Mouse (Mus musculus) splenic B cell, adult 2 months (primary cell): ENCODE results near the gene Gm20388.

ENCODE experiments used
- DNase-seq: peaks from one replicate; pipeline ENCODE4 v3.0.0-alpha.2; 2011; ENCODE audit warnings: low read depth, low spot score
- H3K27me3 ChIP-seq: 2 replicates; pipeline ENCODE4 v1.6.1; 2012; ENCODE audit warnings: mild to moderate bottlenecking, low read length, moderate library complexity, mixed read lengths; ENCODE audit not compliant: control insufficient read depth, poor library complexity, insufficient read depth, severe bottlenecking
- H3K36me3 ChIP-seq: 2 replicates; pipeline ENCODE4 v1.6.1; 2012; ENCODE audit warnings: mild to moderate bottlenecking, low read length, moderate library complexity, mixed read lengths; ENCODE audit not compliant: control insufficient read depth, poor library complexity, insufficient read depth, severe bottlenecking

Gm20388 gene

DNA sequence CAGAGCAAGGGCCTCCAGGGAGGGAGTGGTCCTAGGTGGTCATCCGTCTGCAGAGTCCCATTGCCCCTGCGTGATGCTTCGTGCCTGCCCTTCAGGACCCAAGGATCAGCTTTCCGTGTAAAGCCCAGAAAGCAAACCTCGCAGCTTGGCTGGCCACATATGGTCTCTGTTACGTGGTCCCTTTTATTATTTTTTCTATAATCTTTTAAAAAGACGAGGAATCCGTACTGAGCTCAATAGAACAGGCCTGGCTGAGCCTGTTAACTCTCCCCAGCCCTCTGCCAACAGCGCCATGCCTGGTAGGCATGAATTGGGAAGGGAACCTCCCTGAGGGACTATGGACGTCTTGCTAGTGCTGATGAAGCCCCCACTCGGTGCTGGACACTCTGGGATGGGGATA, 2282.9 kb downstream of the Gm20388 start:
- Histone ChIP-seq H3K36me3 (no peaks in the 10 kb centered on the region), H3K27me3 (no peaks in the 10 kb centered on the region)
- no peak for DNase-seq

DNA sequence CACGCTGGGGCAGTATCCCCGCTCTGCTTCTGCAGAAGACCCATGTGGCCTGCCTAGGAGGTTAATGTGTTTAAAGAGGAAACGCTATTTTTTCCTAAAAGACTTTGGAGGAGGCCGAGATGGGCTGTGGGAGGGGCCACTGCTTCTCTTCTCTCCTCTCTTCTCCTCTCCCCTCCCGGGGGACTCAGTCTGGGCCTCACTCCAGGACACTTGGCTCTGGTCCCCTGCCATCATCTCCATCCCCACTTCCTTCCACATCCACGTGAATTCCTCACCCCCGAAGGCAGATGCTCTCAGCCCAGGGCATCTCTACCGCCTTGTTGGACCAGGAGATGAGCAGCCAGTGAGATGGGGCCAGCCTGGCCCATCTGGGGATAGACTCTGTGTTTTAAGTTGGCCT, 2283.8 kb downstream of the Gm20388 start:
- DNase-seq, result no peak
- no peaks in the 10 kb centered on the region for H3K27me3 ChIP-seq
- no peaks in the 10 kb centered on the region for H3K36me3 ChIP-seq

DNA sequence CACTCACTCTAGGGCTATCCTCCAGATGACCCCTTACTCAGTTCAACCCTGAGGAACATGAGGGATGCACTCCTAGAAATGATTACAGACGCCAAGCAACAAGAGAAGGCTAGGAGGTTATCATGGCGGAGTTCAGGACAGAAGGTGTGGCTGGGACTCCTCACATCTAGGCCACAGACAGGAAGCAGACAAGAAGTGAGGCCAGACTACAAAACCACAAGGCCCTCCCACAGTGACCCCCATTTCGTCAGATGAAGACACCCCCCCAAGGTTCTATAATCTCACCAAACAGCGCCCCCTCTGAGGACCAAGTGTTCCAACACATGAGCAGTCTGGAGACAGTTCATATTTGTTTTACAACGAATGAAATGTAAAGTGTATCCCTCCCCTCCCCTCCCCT, 2286.7 kb downstream of the Gm20388 start:
- DNase-seq, result no peak
- no peaks in the 10 kb centered on the region for H3K27me3 ChIP-seq
- H3K36me3 ChIP-seq, result no peaks in the 10 kb centered on the region

DNA sequence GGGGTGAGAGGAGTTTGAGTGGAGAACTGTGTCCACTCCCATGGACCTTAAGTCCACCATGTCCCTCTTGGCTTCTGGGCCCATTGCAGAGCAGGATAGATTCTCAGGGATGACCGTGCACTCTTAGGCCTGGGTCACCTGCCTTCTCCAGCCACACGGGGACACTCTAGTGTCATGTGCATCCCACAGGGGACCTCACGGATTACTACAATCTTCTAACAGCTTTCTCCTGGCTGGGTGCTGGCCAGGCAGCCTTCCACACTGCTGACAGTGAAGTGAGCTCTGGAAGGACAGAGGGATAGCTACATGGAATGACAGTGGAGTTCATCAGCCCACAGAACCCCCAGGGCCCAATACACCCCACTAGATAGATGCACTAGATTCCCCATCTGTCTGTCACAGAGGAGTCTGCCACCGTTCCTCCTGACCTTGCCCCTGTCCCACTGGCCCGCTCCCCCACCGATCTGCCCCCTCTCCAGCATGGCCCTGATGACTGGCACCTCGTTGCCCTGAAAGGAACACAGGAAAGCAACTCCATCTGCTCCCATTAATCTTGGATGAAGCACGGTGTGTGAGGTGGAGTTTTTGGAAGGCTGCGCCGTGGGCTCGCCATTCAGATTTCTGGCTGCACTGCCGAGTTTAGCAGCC, 2287.9 kb downstream of the Gm20388 start:
- no peak for DNase-seq
- Histone ChIP-seq H3K36me3 (no peaks in the 10 kb centered on the region), H3K27me3 (no peaks in the 10 kb centered on the region)

- DNase-seq, result no peak
- Histone ChIP-seq H3K36me3 (no peaks in the 10 kb centered on the region), H3K27me3 (no peaks in the 10 kb centered on the region)
These were observed 2288.6 kb downstream of the Gm20388 start for GRCm38 (mm10) chr8:122199191-122199590.

GRCm38 (mm10) chr8:122199841-122200240, 2289.2 kb downstream of the Gm20388 start:
- DNase-seq, result no peak
- no peaks in the 10 kb centered on the region for H3K36me3 ChIP-seq

GRCm38 (mm10) chr8:122211591-122211990, 2300.9 kb downstream of the Gm20388 start:
- Histone ChIP-seq H3K36me3 (no peaks in the 10 kb centered on the region), H3K27me3 (no peaks in the 10 kb centered on the region)
- no peak for DNase-seq

More at GRCm38 (mm10) chr8:122199841-122200240, 2289.2 kb downstream of the Gm20388 start:
- H3K27me3 ChIP-seq, result no peaks in the 10 kb centered on the region

DNA sequence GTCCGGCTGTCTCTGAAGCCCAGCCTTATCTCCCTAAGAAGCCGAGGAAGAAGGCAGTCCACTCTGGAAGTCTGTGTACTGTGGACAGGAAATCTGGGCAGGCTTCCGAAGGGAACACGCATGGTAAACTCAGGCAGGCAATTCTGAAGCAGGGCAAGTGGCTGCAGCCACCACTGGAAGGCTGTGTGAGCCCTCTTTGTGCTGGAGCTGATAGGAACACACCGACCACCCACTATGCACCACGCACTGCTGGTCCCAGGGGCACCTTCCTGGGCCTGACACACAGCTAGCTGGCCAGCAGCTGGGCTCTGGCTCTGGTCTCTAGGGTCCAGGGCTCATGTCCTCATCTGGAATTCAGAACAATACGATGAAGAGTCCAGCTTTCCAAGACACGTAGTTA, 2305.0 kb downstream of the Gm20388 start:
- Histone ChIP-seq H3K36me3 (no peaks in the 10 kb centered on the region), H3K27me3 (no peaks in the 10 kb centered on the region)
- no peak for DNase-seq

GRCm38 (mm10) chr8:122216433-122216832, 2305.8 kb downstream of the Gm20388 start:
- Histone ChIP-seq H3K27me3 (no peaks in the 10 kb centered on the region), H3K36me3 (no peaks in the 10 kb centered on the region)
- no peak for DNase-seq

- no peak for DNase-seq
- Histone ChIP-seq H3K36me3 (no peaks in the 10 kb centered on the region), H3K27me3 (no peaks in the 10 kb centered on the region)
These were observed 2307.0 kb downstream of the Gm20388 start for GRCm38 (mm10) chr8:122217456-122218177.

DNA sequence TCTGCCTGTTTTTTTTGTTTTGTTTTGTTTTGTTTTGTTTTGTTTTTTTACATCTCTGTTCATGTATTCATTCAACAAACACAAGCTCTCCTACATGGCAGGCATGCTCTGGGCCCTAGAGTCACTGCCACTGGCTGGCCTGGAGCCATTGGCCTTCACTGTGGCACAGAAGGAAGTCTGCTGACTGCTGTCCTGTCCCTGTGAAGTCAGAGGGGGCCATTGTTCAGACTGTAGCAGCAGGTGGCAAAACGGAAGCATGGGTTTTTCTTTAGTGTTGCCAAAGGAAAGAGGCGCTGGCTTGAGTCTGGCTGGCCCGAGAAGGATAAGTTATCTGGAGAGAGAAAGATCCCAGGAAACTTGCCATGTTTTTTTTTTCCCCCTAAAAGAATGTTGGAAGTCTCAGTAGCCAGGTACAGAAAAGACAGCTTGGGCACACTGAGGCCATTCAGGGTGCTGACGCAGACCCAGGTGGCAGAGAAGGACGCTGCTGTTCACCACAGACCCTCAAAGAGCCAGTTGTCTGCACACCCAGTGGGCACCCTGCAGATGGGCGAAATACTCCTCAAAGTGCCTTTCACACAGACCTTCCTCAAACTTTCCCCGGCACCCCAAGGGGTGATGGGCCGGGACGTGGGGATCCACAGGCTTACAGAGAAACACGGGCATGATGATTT, 2313.5 kb downstream of the Gm20388 start:
- no peak for DNase-seq
- Histone ChIP-seq H3K27me3 (no peaks in the 10 kb centered on the region), H3K36me3 (no peaks in the 10 kb centered on the region)

- no peaks in the 10 kb centered on the region for H3K27me3 ChIP-seq
These were observed 2314.0 kb downstream of the Gm20388 start for GRCm38 (mm10) chr8:122224650-122225022.

GRCm38 (mm10) chr8:122225446-122225845, 2314.8 kb downstream of the Gm20388 start:
- DNase-seq, result no peak
- H3K36me3 ChIP-seq, result no peaks in the 10 kb centered on the region
- no peaks in the 10 kb centered on the region for H3K27me3 ChIP-seq

More at GRCm38 (mm10) chr8:122224650-122225022, 2314.0 kb downstream of the Gm20388 start:
- H3K36me3 ChIP-seq, result no peaks in the 10 kb centered on the region
- DNase-seq, result no peak

- DNase-seq, result no peak
- Histone ChIP-seq H3K27me3 (no peaks in the 10 kb centered on the region), H3K36me3 (no peaks in the 10 kb centered on the region)
These were observed 2316.7 kb downstream of the Gm20388 start for GRCm38 (mm10) chr8:122227345-122227744.
